Mouse (Mus musculus): ENCODE results near the gene A4galt. TPM values are rescaled to one million over a fixed set of nuclear protein-coding genes. Genes with fewer than 3 reads are reported as not detected.
A peak's percentile ranks its signal among the peaks of the same experiment; 100 is the strongest.

A4galt gene
- total RNA-seq, 1 experiment, result 22.7 TPM

DNA sequence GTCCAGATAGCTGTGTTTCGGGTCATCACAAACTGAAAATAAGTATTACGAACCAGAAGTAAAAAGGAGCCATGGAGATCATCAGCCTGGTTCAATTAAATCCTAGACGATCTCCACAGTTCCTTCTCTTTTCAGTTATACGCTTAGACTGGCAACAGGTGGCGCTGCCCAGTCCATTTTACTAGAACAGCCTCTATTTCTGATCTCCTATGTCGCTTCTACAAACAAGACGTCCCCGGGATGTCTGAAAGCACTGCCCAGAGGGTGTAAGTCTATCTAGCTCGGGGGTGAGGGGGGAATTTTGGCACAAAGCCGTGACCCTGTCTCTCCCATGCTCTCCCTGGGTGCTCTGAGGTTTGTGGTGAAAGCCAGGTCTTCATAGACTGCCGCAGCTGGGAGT is 41.3 kb downstream of the A4galt start:
- Histone ChIP-seq H3K36me3 (ENCODE audit: control insufficient read depth, insufficient read depth, low read length, poor library complexity, severe bottlenecking) (no peaks in the 10 kb centered on the region), H3K9me3 (ENCODE audit: control insufficient read depth, insufficient read depth, low read depth, low read length) (no peaks in the 10 kb centered on the region), H3K4me3 (ENCODE audit: insufficient read depth in 1 of 2, low read depth in 1 of 2, low read length in 2 of 2, poor library complexity in 1 of 2, severe bottlenecking in 1 of 2) (no peak overlapping the region), H3K27ac (ENCODE audit: insufficient read depth, low read depth, low read length, poor library complexity, severe bottlenecking) (no peak overlapping the region), H3K9ac (ENCODE audit: insufficient read depth, low read depth, low read length, poor library complexity, severe bottlenecking) (no peak overlapping the region; the same call in 1 of the 2 replicates), H3K4me1 (ENCODE audit: control insufficient read depth in 2 of 2, insufficient read depth in 2 of 2, low read length in 2 of 2, poor library complexity in 1 of 2) (peaks cover 0 to 6% of the 10 kb centered on the region in 2 experiments; a peak in 2 of 4 replicates)
- in situ Hi-C loops (cut with MboI; ENCODE audit: low sequenced_read_pairs in 2 of 2, unreplicated experiment in 2 of 2), result loop anchor here in 1 of 2 experiments (5.0 kb wide), 1 partner anchor 53 kb away; no protein-coding TSS in a partner anchor
- peak; percentile 54 for DNase-seq (ENCODE audit: low read depth, low spot score)
- TF ChIP-seq ZNF384 (IDR thresholded peaks at IDR 0.05; ENCODE audit: low read depth, low read length) (no peak), MAFK (IDR thresholded peaks at IDR 0.05; ENCODE audit: insufficient read depth, low read depth, low read length) (no peak), ZC3H11A (IDR thresholded peaks at IDR 0.05; ENCODE audit: borderline replicate concordance, low read depth, low read length) (no peak), HCFC1 (IDR thresholded peaks at IDR 0.05; ENCODE audit: borderline replicate concordance, insufficient read depth, low read length) (no peak), CHD2 (IDR thresholded peaks at IDR 0.05; ENCODE audit: low read depth, low read length) (no peak)

DNA sequence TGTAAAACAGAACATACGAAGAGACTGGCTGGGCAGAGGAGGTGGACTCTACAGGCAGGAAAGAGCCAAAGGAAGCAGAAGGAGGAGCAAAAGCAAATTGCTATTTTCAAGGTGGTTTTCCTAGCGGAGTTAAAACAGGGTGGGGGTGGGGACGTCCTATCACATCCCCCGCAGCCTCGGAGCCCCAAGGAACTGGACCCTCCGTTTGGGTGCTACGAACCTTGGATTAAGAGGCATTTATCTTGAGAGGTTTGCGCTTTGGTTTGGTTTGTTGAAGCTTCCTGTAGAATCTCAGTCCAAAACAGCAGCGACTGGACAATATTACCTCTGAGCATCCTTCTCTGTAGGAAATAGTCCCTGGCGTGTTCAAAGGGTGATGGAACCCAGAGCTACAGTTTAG is 41.9 kb downstream of the A4galt start:
- no peak for DNase-seq (ENCODE audit: low read depth, low spot score)
- H3K4me3 ChIP-seq (ENCODE audit: insufficient read depth in 1 of 2, low read depth in 1 of 2, low read length in 2 of 2, poor library complexity in 1 of 2, severe bottlenecking in 1 of 2), result no peak overlapping the region
- H3K4me1 ChIP-seq (ENCODE audit: control insufficient read depth in 2 of 2, insufficient read depth in 2 of 2, low read length in 2 of 2, poor library complexity in 1 of 2), result peaks cover 0 to 7% of the 10 kb centered on the region in 2 experiments; a peak in 2 of 4 replicates
- no peaks in the 10 kb centered on the region for H3K9me3 ChIP-seq (ENCODE audit: control insufficient read depth, insufficient read depth, low read depth, low read length)
- no peak overlapping the region; the same call in 1 of the 2 replicates for H3K9ac ChIP-seq (ENCODE audit: insufficient read depth, low read depth, low read length, poor library complexity, severe bottlenecking)
- TF ChIP-seq MAFK (IDR thresholded peaks at IDR 0.05; ENCODE audit: insufficient read depth, low read depth, low read length) (no peak), HCFC1 (IDR thresholded peaks at IDR 0.05; ENCODE audit: borderline replicate concordance, insufficient read depth, low read length) (no peak), ZC3H11A (IDR thresholded peaks at IDR 0.05; ENCODE audit: borderline replicate concordance, low read depth, low read length) (no peak), ZNF384 (IDR thresholded peaks at IDR 0.05; ENCODE audit: low read depth, low read length) (no peak), CHD2 (IDR thresholded peaks at IDR 0.05; ENCODE audit: low read depth, low read length) (no peak)
- H3K27ac ChIP-seq (ENCODE audit: insufficient read depth, low read depth, low read length, poor library complexity, severe bottlenecking), result no peak overlapping the region
- in situ Hi-C loops (cut with MboI; ENCODE audit: low sequenced_read_pairs in 2 of 2, unreplicated experiment in 2 of 2), result loop anchor here in 1 of 2 experiments (5.0 kb wide), 1 partner anchor 52 kb away; no protein-coding TSS in a partner anchor
- H3K36me3 ChIP-seq (ENCODE audit: control insufficient read depth, insufficient read depth, low read length, poor library complexity, severe bottlenecking), result no peaks in the 10 kb centered on the region

DNA sequence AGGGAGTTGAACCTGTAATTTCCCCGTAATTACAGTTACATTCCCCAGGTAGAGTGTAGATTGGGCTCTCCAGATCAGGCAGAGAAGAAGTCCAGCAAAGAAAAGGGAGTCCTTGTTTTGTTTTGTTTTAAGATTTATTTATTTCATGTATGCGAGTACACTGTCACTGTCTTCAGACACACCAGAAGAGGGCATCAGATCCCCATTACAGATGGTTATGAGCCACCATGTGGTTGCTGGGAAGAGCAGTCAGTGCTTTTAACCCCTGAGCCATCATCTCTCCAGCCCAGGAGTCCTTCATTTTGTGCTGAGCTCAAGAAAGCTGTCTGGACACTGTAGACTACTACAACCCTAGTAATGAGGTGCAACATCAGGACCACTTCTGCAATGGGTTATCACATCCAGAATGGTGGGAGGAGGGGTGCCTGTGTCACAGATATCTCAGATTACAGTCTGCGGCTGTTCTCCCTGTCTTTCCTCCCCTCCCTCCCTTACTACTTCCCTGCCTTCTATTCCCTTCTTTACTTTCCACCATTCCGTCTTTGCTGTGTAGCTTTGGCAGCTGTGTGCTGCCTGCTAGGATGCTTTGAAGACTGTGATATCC is 42.4 kb downstream of the A4galt start:
- in situ Hi-C loops (cut with MboI; ENCODE audit: low sequenced_read_pairs in 2 of 2, unreplicated experiment in 2 of 2), result no loop called here
- no peaks in the 10 kb centered on the region for H3K36me3 ChIP-seq (ENCODE audit: control insufficient read depth, insufficient read depth, low read length, poor library complexity, severe bottlenecking)
- no peak for TF ChIP-seq ZNF384 (IDR thresholded peaks at IDR 0.05; ENCODE audit: low read depth, low read length)
- no peak for TF ChIP-seq MAFK (IDR thresholded peaks at IDR 0.05; ENCODE audit: insufficient read depth, low read depth, low read length)
- TF ChIP-seq HCFC1 (IDR thresholded peaks at IDR 0.05; ENCODE audit: borderline replicate concordance, insufficient read depth, low read length), result no peak
- no peak for TF ChIP-seq ZC3H11A (IDR thresholded peaks at IDR 0.05; ENCODE audit: borderline replicate concordance, low read depth, low read length)
- no peak for TF ChIP-seq CHD2 (IDR thresholded peaks at IDR 0.05; ENCODE audit: low read depth, low read length)
- no peak overlapping the region for H3K9ac ChIP-seq (ENCODE audit: insufficient read depth, low read depth, low read length, poor library complexity, severe bottlenecking)
- peaks cover 0 to 8% of the 10 kb centered on the region in 2 experiments; a peak in 2 of 4 replicates for H3K4me1 ChIP-seq (ENCODE audit: control insufficient read depth in 2 of 2, insufficient read depth in 2 of 2, low read length in 2 of 2, poor library complexity in 1 of 2)
- no peak overlapping the region for H3K27ac ChIP-seq (ENCODE audit: insufficient read depth, low read depth, low read length, poor library complexity, severe bottlenecking)
- H3K4me3 ChIP-seq (ENCODE audit: insufficient read depth in 1 of 2, low read depth in 1 of 2, low read length in 2 of 2, poor library complexity in 1 of 2, severe bottlenecking in 1 of 2), result no peak overlapping the region
- H3K9me3 ChIP-seq (ENCODE audit: control insufficient read depth, insufficient read depth, low read depth, low read length), result no peaks in the 10 kb centered on the region
- DNase-seq (ENCODE audit: low read depth, low spot score), result no peak

DNA sequence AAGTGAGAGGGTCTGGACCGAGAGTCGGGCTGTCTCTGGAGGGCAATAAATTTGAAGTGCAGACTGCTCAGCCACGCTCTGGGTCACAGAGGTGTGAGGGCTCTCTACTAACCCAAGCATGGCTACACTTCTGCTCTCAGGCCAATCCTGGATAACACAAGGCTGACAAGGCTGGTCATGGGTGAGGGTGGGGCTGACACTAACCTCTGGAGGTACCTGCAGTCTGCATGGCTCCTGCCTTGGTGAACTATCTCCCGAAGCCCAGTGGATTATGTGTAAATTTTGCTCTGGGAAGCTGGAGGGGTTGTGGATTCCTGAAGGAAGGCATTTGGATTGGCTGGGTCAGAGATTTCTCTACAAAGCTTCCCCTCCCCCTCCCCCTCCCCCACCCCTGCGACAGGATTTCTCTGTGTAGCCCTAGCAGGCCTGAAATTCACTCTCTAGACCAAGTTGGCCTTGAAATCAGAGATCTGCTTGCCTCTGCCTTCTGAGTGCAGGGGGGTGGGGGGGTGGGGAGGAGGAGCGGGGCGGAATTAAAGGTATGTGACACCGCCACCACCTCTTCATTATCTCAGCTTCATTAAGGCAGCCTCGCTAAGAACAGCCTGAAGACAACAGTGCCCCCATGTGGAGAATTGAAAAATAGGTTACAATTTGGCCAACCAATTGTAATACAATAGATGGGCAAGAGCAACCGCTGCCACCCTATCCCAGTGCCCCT is 46.7 kb downstream of the A4galt start:
- in situ Hi-C loops (cut with MboI; ENCODE audit: low sequenced_read_pairs in 2 of 2, unreplicated experiment in 2 of 2), result no loop called here

More for the DNA sequence above, 46.7 kb downstream of the A4galt start:
- peaks cover 2 to 11% of the 10 kb centered on the region in 2 experiments; a peak in 3 of 4 replicates for H3K4me1 ChIP-seq (ENCODE audit: control insufficient read depth in 2 of 2, insufficient read depth in 2 of 2, low read length in 2 of 2, poor library complexity in 1 of 2)
- H3K9me3 ChIP-seq (ENCODE audit: control insufficient read depth, insufficient read depth, low read depth, low read length), result no peaks in the 10 kb centered on the region
- TF ChIP-seq ZC3H11A (IDR thresholded peaks at IDR 0.05; ENCODE audit: borderline replicate concordance, low read depth, low read length) (peak; percentile 77), HCFC1 (IDR thresholded peaks at IDR 0.05; ENCODE audit: borderline replicate concordance, insufficient read depth, low read length) (no peak), CHD2 (IDR thresholded peaks at IDR 0.05; ENCODE audit: low read depth, low read length) (0 out of 2 replicates have a peak, but pooled peaks have one; percentile 23), MAFK (IDR thresholded peaks at IDR 0.05; ENCODE audit: insufficient read depth, low read depth, low read length) (no peak)
- H3K9ac ChIP-seq (ENCODE audit: insufficient read depth, low read depth, low read length, poor library complexity, severe bottlenecking), result peak overlapping the region; percentile 35; the same call in 1 of the 2 replicates
- peak overlapping the region in 1 of 2 experiments; percentile 7; a peak in 1 of 4 replicates for H3K4me3 ChIP-seq (ENCODE audit: insufficient read depth in 1 of 2, low read depth in 1 of 2, low read length in 2 of 2, poor library complexity in 1 of 2, severe bottlenecking in 1 of 2)
- peak overlapping the region; percentile 37; the same call in 1 of the 2 replicates for H3K27ac ChIP-seq (ENCODE audit: insufficient read depth, low read depth, low read length, poor library complexity, severe bottlenecking)
- no peaks in the 10 kb centered on the region for H3K36me3 ChIP-seq (ENCODE audit: control insufficient read depth, insufficient read depth, low read length, poor library complexity, severe bottlenecking)
- DNase-seq (ENCODE audit: low read depth, low spot score), result peak; percentile 62

All from ES-E14 (cell line).